Mouse (Mus musculus): Measurements from ENCODE around the gene Tpcn1. TPM values are rescaled to one million over a fixed set of nuclear protein-coding genes. Genes with fewer than 3 reads are reported as not detected.

Tpcn1 gene
- polyA plus RNA-seq, 1 experiment from 2014 or later: 22.3 TPM

DNA sequence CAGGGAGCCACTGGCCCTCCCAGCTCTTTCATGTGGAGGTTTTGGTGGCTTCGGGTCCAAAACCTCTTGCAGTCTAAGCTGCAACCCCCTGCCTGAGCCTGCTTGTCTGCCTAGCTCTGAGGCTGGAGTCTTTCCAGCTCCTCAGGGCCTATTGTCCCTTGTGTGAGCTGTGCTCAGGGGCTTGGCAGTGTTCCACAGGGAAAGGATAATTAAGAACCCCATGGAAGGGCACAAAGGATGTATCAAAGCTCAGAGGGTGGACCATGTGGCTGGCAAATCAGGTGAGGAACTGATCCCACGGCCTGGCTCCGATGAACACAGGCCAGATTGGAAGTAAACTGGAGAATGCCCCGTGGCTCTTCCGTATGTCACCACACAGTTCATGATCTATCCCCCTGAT is 22.4 kb downstream of the Tpcn1 start:
- H3K4me2 ChIP-seq: 0 out of 2 replicates have a peak overlapping the region, but pooled peaks have one; percentile 16
- WGBS: 32% methylated on average over 5 of the region's 5 CpGs
- ATAC-seq (ENCODE audit: insufficient number of reproducible peaks, insufficient read depth, low FRiP score, low TSS enrichment, low read depth): no peak
- H3K9me3 ChIP-seq: no peaks in the 10 kb centered on the region
- H3K27me3 ChIP-seq: no peaks in the 10 kb centered on the region
- H3K4me3 ChIP-seq: no peak overlapping the region
- H3K9ac ChIP-seq: peak overlapping the region; percentile 44; the same call in 1 of the 2 replicates
- peaks cover 81% of the 10 kb centered on the region for H3K4me1 ChIP-seq
- H3K36me3 ChIP-seq: no peaks in the 10 kb centered on the region
- peak overlapping the region; percentile 94 for H3K27ac ChIP-seq

DNA sequence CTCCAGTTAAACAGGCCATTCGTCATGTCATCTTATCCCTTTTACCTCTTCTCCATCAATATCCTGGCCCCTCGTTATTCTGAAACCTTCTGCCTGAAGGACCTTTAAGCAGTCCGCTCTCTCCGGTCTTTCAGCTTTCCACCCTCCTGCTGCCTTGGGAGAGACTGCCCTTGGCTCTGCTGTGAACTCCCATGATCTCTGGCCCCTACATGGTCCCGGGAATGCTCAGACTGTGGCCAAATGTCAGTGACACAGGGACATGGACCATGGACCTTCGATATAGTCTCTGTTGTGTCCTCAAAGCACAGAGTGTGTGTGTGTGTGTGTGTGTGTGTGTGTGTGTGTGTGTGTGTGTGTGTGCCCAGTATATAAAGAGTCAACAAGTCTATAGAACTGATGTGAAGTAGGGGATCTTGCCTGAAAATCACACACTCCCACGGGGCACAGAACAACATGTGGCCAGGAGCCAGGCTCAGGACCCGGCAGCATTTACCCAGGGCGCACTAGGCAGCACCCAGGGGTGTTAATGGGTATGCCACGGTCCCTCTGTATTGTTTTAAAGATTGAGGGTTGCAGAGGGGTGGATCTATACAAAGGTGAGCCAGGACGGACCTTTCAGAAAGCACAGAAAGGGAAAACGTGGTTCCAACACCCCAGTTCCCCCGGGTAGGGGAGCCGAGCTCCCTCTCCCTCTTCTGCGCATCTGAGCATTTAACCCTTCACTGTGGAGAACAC is 23.1 kb downstream of the Tpcn1 start:
- Histone ChIP-seq H3K27me3 (no peaks in the 10 kb centered on the region), H3K4me3 (no peak overlapping the region), H3K4me2 (peak overlapping the region; percentile 30; the same call in 1 of the 2 replicates), H3K27ac (peak overlapping the region; percentile 94), H3K9ac (peak overlapping the region; percentile 44), H3K9me3 (no peaks in the 10 kb centered on the region), H3K4me1 (peaks cover 81% of the 10 kb centered on the region), H3K36me3 (no peaks in the 10 kb centered on the region)
- no peak for ATAC-seq (ENCODE audit: insufficient number of reproducible peaks, insufficient read depth, low FRiP score, low TSS enrichment, low read depth)
- WGBS: 35% methylated on average over 15 of the region's 15 CpGs

DNA sequence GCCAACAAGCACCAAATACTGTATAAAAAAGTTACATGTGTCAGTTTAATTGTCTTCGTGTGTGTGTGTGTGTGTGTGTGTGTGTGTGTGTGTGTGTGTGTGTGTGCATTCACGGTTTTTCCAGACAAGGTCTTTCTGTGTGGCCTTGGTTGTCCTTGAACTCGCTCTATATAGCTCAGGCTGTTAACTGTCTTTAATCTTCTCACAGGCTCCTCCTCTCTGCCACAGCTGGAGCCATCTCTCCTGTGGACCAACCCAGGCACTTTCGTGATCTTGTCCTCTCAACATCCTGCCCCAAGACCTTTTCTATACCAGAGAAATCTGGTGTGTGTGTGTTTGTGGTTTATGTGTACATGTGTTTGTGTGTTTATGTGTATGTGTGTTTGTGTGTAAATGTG is 24.6 kb downstream of the Tpcn1 start:
- Histone ChIP-seq H3K4me2 (peak overlapping the region; percentile 31; the same call in 1 of the 2 replicates), H3K9me3 (no peaks in the 10 kb centered on the region), H3K36me3 (no peaks in the 10 kb centered on the region), H3K4me3 (no peak overlapping the region), H3K27ac (peak overlapping the region; percentile 90), H3K27me3 (no peaks in the 10 kb centered on the region), H3K4me1 (peaks cover 83% of the 10 kb centered on the region), H3K9ac (no peak overlapping the region)
- ATAC-seq (ENCODE audit: insufficient number of reproducible peaks, insufficient read depth, low FRiP score, low TSS enrichment, low read depth): no peak
- WGBS: 34% methylated on average over 4 of the region's 4 CpGs

DNA sequence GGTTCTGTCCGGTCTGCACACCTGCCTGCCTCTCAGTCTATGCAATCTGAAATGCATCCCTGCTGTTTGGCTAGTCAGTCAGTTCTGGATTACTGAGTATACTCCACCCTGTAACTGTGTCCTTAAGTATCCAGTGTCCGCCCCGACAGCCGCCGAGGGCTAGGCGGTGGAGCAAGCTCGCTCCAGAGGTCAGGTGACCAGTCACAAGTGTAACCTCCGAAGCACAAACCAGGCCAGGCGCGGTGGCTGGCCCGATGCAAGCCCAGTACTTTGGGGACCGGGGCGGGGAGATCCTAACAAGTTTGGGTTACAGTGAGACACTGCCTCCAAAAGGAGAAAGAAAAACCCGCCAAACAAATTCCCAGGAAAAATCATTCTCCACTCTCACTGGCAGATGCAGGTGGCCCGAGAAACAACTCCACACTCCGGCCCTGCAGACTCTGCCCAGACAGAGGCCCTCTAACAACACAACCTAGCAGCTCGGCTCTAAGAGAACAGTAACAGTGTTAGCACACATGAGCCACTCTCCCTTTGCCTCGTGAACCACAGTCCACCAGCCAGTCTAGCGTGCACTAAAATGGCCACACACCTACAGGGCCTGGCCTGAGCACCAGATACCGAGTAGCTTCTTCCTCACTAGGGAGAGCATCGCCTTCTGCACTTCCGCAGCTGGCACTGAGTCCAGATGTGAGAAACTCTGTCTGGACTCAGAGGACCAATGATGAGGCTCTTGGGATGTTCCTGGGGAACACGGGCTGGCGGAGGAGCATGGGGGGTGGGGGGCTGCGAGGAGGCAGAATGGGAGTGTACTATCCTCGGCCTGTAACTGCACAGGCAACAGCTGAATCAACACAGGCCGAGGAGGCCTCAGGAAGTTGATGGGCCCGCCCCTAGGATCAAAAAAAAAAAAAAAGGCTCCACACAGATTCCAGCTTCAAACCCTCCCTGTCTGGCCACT is 25.2 kb downstream of the Tpcn1 start:
- Histone ChIP-seq H3K27me3 (no peaks in the 10 kb centered on the region), H3K9me3 (no peaks in the 10 kb centered on the region), H3K4me2 (peak overlapping the region; percentile 31), H3K27ac (peak overlapping the region; percentile 90), H3K4me3 (no peak overlapping the region), H3K9ac (0 out of 2 replicates have a peak overlapping the region, but pooled peaks have one; percentile 49), H3K4me1 (peaks cover 83% of the 10 kb centered on the region), H3K36me3 (no peaks in the 10 kb centered on the region)
- peak; percentile 48; the same call in 1 of the 2 replicates for ATAC-seq (ENCODE audit: insufficient number of reproducible peaks, insufficient read depth, low FRiP score, low TSS enrichment, low read depth)
- 35% methylated on average over 28 of the region's 28 CpGs for WGBS

DNA sequence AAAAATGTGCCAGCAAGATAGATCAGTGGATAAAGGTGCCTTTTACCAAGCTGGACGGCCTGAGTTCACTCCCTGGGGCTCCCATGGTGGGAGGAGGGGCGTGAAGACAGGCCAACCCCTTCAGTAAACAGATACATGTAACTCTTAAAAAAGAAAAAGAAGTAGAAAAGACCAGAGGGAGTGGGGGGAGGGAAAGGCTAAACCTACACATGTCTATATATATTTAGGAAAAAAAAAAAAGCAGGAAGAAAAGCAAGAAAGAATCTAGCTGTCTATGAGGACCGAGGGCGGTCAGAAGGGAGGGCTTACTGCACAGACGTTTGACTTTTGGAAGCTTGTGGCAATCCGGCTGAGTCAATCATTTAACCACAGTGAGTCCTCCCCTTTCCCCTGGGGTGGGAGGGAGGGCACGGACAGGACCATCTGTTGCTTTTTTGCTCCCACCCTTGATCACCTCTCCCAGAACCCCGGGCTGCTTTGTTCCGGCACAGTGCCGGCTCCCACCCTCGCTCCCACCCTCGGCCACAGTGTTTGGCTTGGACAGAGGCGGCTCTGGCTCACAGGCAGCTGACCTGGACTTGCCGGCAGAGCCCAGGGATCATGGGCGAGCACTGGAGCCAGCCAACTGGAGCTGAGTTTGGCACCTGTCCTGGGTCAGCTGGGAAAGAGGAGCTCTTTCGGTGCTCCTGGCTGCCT is 27.7 kb downstream of the Tpcn1 start:
- H3K4me3 ChIP-seq: no peak overlapping the region
- peaks cover 11% of the 10 kb centered on the region for H3K36me3 ChIP-seq
- H3K27me3 ChIP-seq: no peaks in the 10 kb centered on the region
- peak overlapping the region; percentile 66 for H3K27ac ChIP-seq
- H3K9ac ChIP-seq: peak overlapping the region; percentile 6; the same call in 1 of the 2 replicates
- H3K4me1 ChIP-seq: peaks cover 69% of the 10 kb centered on the region
- H3K4me2 ChIP-seq: peak overlapping the region; percentile 33
- H3K9me3 ChIP-seq: no peaks in the 10 kb centered on the region
- WGBS: 19% methylated on average over 16 of the region's 16 CpGs
- no peak for ATAC-seq (ENCODE audit: insufficient number of reproducible peaks, insufficient read depth, low FRiP score, low TSS enrichment, low read depth)

DNA sequence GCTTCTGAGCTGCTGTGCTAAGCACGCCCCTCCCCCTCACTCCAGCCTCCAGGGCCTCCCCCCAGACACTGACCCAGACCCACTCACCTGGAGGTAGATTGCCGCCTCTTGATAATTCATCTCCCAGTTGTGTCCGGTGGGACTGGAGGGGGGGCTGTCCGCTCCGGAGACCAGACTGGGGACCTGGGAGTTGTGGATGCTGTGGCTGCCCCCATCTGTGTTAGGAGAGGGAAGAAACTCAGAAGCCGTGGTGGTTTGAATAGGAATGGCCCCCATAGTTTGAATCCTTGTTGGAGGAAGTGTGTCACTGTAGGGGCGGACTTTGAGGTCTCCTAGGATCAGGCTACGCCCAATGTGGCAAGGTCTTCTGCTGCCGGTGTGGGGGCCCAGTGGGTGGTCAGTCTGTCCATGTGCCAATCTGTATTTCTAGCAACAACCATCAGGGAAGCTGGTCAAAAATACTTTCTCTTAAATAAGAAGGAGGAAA is 28.3 kb downstream of the Tpcn1 start:
- H3K36me3 ChIP-seq: peaks cover 17% of the 10 kb centered on the region
- H3K9ac ChIP-seq: no peak overlapping the region; the same call in 1 of the 2 replicates
- no peaks in the 10 kb centered on the region for H3K27me3 ChIP-seq
- 61% methylated on average over 9 of the region's 9 CpGs for WGBS
- H3K27ac ChIP-seq: peak overlapping the region; percentile 66
- no peak overlapping the region for H3K4me3 ChIP-seq
- ATAC-seq (ENCODE audit: insufficient number of reproducible peaks, insufficient read depth, low FRiP score, low TSS enrichment, low read depth): no peak; the same call in 1 of the 2 replicates
- peaks cover 63% of the 10 kb centered on the region for H3K4me1 ChIP-seq
- no peaks in the 10 kb centered on the region for H3K9me3 ChIP-seq
- H3K4me2 ChIP-seq: peak overlapping the region; percentile 33

DNA sequence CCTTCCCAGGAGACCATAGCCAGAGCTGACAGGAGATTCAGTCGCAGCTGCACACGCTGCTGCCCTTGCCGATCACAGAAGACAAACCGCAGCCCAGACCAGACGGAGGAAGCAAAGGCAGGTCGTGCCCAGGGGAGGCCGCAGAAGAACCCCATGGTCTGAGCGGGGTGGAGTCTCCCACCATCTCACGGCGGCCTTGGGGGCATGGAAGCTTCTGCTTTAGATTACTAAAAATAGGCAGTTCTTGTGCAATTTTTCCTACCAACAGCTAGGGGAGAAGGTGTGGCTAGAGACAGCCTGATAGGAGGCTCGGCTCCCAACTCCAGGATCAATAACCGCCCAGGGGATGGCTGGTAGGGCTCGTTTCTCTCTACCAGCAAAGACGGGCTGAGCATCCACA is 29.7 kb downstream of the Tpcn1 start:
- H3K4me2 ChIP-seq: peak overlapping the region; percentile 22
- H3K27me3 ChIP-seq: no peaks in the 10 kb centered on the region
- H3K36me3 ChIP-seq: peaks cover 29% of the 10 kb centered on the region
- 39% methylated on average over 14 of the region's 14 CpGs for WGBS
- ATAC-seq (ENCODE audit: insufficient number of reproducible peaks, insufficient read depth, low FRiP score, low TSS enrichment, low read depth): no peak
- no peak overlapping the region for H3K4me3 ChIP-seq
- H3K9me3 ChIP-seq: no peaks in the 10 kb centered on the region
- peaks cover 52% of the 10 kb centered on the region for H3K4me1 ChIP-seq
- peak overlapping the region; percentile 49 for H3K27ac ChIP-seq
- peak overlapping the region; percentile 36 for H3K9ac ChIP-seq

DNA sequence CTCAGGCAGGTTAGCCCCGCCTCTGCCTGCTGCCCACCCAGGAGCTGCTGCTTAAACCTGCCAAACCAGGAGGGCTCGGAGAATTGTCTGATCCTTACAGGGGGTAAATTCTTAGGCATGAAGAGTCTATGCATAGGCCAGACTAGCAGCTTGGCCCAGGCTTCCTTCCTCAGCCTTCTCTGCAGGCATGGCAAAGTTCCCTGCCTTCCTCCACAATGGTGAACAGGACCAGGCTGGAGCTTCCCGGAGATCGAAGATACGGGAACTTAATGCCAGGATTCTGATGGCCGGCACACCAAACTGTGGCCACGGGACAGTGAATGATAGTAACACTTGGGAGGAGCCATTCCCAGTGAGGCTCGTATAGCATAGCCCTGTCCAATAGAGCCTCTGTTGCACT is 30.4 kb downstream of the Tpcn1 start:
- WGBS: 60% methylated on average over 8 of the region's 8 CpGs
- Histone ChIP-seq H3K27ac (0 out of 2 replicates have a peak overlapping the region, but pooled peaks have one; percentile 49), H3K4me3 (no peak overlapping the region), H3K9me3 (no peaks in the 10 kb centered on the region), H3K36me3 (peaks cover 36% of the 10 kb centered on the region), H3K27me3 (no peaks in the 10 kb centered on the region), H3K9ac (peak overlapping the region; percentile 36; the same call in 1 of the 2 replicates), H3K4me2 (0 out of 2 replicates have a peak overlapping the region, but pooled peaks have one; percentile 22), H3K4me1 (peaks cover 45% of the 10 kb centered on the region)
- no peak for ATAC-seq (ENCODE audit: insufficient number of reproducible peaks, insufficient read depth, low FRiP score, low TSS enrichment, low read depth)

DNA sequence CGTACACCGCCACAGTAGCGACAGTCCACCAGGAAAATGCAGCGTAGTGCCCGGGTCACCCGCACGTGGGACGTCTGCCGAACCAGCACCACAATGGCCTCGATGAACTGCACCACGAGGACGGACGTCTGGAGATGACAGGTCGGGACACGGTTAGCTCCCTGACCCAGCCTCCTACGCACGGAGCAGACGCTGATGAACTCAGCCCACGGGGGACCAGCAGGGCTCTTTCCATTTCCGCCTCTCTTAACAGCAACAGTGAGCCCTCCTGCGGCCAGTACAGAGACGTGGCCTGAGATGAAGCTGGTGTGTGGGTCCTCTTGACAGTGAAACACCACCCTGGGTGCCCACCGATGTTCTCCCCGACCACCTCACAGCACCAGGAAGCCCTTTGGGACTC is 32.6 kb downstream of the Tpcn1 start:
- peaks cover 35% of the 10 kb centered on the region for H3K4me1 ChIP-seq
- ATAC-seq (ENCODE audit: insufficient number of reproducible peaks, insufficient read depth, low FRiP score, low TSS enrichment, low read depth): no peak
- H3K36me3 ChIP-seq: peaks cover 56% of the 10 kb centered on the region
- no peaks in the 10 kb centered on the region for H3K27me3 ChIP-seq
- WGBS: 86% methylated on average over 24 of the region's 24 CpGs
- H3K27ac ChIP-seq: no peak overlapping the region
- no peak overlapping the region for H3K4me3 ChIP-seq
- H3K4me2 ChIP-seq: no peak overlapping the region
- no peaks in the 10 kb centered on the region for H3K9me3 ChIP-seq
- no peak overlapping the region for H3K9ac ChIP-seq

DNA sequence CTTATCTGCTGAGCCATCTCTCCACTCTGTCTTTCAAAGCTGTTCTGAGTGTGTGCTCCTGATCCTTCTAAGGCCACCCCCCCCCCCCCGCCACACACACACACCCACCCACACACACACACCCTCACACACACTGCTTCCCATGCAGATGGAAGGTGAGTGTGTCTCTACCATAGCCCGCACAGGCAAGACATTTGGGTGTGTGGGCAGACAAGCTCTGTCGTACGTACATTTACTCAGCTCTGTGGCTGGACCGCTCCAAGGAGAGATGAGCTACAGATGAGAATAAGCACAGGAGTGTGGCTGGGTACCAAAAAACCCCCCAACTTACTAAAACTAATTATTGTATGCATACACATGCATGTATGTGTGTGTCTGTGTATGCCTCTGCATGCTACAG is 37.8 kb downstream of the Tpcn1 start:
- Histone ChIP-seq H3K36me3 (peaks cover 75% of the 10 kb centered on the region), H3K9me3 (no peaks in the 10 kb centered on the region), H3K4me3 (no peak overlapping the region), H3K27me3 (no peaks in the 10 kb centered on the region), H3K4me1 (0 out of 2 replicates have a peak, but pooled peaks cover 5% of the 10 kb centered on the region), H3K4me2 (no peak overlapping the region), H3K27ac (no peak overlapping the region), H3K9ac (no peak overlapping the region)
- ATAC-seq (ENCODE audit: insufficient number of reproducible peaks, insufficient read depth, low FRiP score, low TSS enrichment, low read depth): no peak
- WGBS: 91% methylated on average over 5 of the region's 5 CpGs

DNA sequence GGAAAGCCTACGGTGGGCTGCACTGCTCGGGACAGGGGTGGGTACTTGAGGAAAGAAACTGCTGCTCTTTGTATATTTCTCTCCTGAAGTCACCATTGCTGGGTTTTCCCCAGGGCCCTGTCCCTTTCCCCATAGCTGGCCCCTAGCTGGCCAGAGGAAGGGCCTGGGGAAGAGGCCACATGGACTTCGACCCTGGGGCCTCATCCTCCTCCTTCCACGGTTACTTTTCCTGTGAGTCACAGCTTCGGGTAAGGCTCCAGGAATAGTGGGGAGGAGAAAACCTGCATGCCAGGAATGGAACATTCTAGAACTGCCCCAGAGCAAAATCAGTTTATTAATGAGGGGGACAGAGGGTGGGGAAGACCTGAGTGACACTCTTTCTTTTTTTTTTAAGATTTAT is 38.3 kb downstream of the Tpcn1 start:
- H3K9me3 ChIP-seq: no peaks in the 10 kb centered on the region
- H3K4me3 ChIP-seq: no peak overlapping the region
- peaks cover 69% of the 10 kb centered on the region for H3K36me3 ChIP-seq
- ATAC-seq (ENCODE audit: insufficient number of reproducible peaks, insufficient read depth, low FRiP score, low TSS enrichment, low read depth): no peak
- WGBS: 77% methylated on average over 5 of the region's 5 CpGs
- H3K27me3 ChIP-seq: no peaks in the 10 kb centered on the region
- H3K4me1 ChIP-seq: 0 out of 2 replicates have a peak, but pooled peaks cover 5% of the 10 kb centered on the region
- H3K9ac ChIP-seq: no peak overlapping the region
- H3K27ac ChIP-seq: no peak overlapping the region
- H3K4me2 ChIP-seq: no peak overlapping the region
